Mouse (Mus musculus) cerebellum, adult 2 months (tissue): ENCODE measurements around the gene Anks1b. TPM values are rescaled to one million over a fixed set of nuclear protein-coding genes. Genes with fewer than 3 reads are reported as not detected.

Experiments used
- DNase-seq, 2 experiments: peaks; one replicate each; pipeline ENCODE4 v3.0.0; 2021
- H3K27ac ChIP-seq: fragments of 200-500 bp; 2 replicates; pipeline ENCODE4 v1.5.1; 2012; ENCODE audit warnings: low read length, control low read depth, inconsistent platforms; ENCODE audit not compliant: insufficient read depth
- H3K27me3 ChIP-seq: fragments of 200-500 bp; 2 replicates; pipeline ENCODE4 v1.6.1; 2012; ENCODE audit warnings: inconsistent platforms, mild to moderate bottlenecking, low read length, moderate library complexity; ENCODE audit not compliant: control insufficient read depth, insufficient read depth
- H3K4me1 ChIP-seq: fragments of 200-500 bp; 2 replicates; pipeline ENCODE4 v1.6.1; 2011; ENCODE audit warnings: low read length; ENCODE audit not compliant: control insufficient read depth, insufficient read depth
- H3K4me3 ChIP-seq: fragments of 200-500 bp; replicated peaks from 2 replicates; pipeline ENCODE3; 2011; ENCODE audit warnings: mild to moderate bottlenecking, low read depth, low read length, control low read depth; ENCODE audit not compliant: insufficient read depth
- CTCF ChIP-seq: fragments of 200-500 bp; IDR thresholded peaks from 2 replicates; pipeline ENCODE4 v1.5.1; 2011; ENCODE audit warnings: low read depth, mild to moderate bottlenecking, control low read depth, low read length, moderate library complexity, borderline replicate concordance; ENCODE audit not compliant: insufficient read depth
- POLR2A ChIP-seq: fragments of 200-500 bp; IDR thresholded peaks from 2 replicates; pipeline ENCODE4 v1.6.1; 2011; ENCODE audit warnings: low read length, control low read depth, borderline replicate concordance; ENCODE audit not compliant: insufficient read depth
- WGBS: fragments of 180-500 bp; shearing (Covaris S2); methylation state at CpG from one replicate; pipeline ENCODE4 v1.1.7; 2018; 5-methylcytosine and 5-hydroxymethylcytosine counted together
- polyA plus RNA-seq: library from polyadenylated mRNA; depleted of rRNA; stranded (reverse); fragments of >200 nt; gene quantifications from 2 replicates; pipeline ENCODE4 v1.2.3, GENCODE M21; 2012

Gene Anks1b
- polyA plus RNA-seq, 1 experiment = 162 TPM

DNA sequence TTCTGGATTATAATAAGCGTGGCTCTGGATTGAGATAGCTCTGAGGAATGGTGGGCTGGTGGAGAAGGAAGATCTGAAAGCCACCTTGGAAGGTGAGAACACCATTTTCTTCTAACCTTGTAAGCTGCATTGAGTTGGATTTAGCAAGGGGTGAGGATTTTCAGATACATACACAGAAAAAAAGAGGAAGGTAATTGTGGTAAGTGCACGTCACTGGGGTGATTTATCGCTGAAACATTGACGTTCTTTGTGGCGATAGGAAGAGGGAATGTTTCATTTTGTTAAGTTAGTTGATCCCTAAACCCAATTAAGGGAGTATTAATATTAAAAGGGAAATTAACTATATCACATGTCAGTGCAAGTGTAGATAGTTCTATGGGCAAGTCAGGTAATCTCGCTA, 336.7 kb downstream of the Anks1b start:
- no peaks in the 10 kb centered on the region for H3K27me3 ChIP-seq
- no peak overlapping the region for H3K27ac ChIP-seq
- WGBS = 97% methylated on average over 6 of the region's 6 CpGs
- TF ChIP-seq CTCF = no peak
- TF ChIP-seq POLR2A = no peak
- peaks cover 3% of the 10 kb centered on the region; the same call in 1 of the 2 replicates for H3K4me1 ChIP-seq
- DNase-seq = no peak
- no peak overlapping the region for H3K4me3 ChIP-seq

DNA sequence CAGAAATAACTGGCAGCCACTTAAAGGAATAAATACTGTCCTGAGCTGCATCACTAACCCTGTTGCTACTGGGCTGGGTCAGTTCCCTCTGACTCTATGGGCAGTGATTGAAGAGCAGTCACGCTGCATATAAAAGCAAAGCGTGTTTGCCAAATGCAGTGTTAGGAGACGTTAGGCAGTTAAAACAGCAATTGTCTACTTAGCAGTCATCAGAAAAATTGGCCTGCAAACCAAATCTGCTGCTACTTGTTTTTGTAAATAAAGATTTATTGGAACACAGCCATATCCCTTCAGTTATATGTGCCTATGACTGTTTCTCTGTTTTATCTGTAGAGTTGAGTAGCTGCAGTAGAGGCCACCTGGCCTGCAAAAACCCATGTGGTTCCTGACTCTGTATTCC, 347.2 kb downstream of the Anks1b start:
- Histone ChIP-seq H3K4me1 (peaks cover 5% of the 10 kb centered on the region; the same call in 1 of the 2 replicates), H3K27me3 (no peaks in the 10 kb centered on the region), H3K4me3 (no peak overlapping the region), H3K27ac (no peak overlapping the region)
- TF ChIP-seq CTCF = no peak
- TF ChIP-seq POLR2A = no peak
- peak in 1 of 2 experiments; percentile 10 for DNase-seq
- 54% methylated on average over 3 of the region's 3 CpGs for WGBS

DNA sequence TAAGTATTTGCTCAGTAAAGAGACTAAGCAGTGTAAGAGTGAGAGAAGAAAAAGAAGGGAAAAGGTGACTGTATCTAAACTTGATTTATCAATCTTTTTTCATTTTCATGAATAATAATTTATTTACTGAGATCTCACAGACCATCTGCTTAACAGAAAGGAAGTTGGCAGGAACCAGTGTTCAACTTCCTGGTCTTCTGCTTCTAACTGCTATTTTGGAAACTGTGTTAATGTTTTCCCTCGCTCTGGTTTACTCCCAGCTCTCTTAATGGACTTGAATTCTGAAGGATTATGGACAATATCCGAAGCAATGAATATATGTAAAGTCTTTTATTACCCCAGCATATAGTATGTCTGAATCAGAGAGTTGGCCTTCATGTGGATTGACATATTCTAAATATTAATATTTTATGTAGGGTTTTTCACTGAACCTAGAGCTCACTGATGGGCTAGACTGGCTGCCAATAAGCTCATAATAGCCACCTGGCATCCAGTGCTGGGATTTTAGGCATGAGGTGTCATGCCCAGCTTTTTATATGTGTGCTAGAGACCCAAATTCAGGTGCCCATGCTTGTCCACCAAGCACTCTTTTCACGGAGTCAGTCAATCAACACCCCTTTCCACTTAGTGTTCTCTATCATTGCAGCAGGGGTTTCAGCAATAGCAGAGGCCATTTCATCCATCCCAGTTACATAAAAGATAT, 349.6 kb downstream of the Anks1b start:
- 11% methylated on average over 3 of the region's 3 CpGs for WGBS
- TF ChIP-seq POLR2A = no peak
- no peak for TF ChIP-seq CTCF
- Histone ChIP-seq H3K27ac (peak overlapping the region; percentile 87), H3K4me3 (no peak overlapping the region), H3K27me3 (no peaks in the 10 kb centered on the region), H3K4me1 (peaks cover 5% of the 10 kb centered on the region; the same call in 1 of the 2 replicates)
- peak; percentile 63 to 84 for DNase-seq

DNA sequence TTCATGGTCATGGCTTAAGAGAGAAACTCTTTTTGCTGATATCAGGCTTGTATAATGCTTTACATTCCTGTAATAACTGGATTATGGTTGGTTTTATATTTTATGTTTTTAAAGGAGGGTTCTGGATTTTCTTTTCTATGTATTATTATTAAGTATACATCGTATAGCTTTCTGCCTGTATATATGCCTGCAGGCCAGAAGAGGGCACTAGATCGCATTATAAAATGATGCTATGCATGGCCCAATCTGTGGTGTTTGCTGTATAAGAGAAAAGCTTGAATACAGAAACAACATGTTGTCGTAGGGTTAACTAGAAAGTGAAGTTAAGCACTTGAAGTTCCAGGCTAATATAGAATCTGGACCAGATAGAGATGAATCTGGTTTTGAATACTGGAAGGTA, 362.0 kb downstream of the Anks1b start:
- Histone ChIP-seq H3K4me3 (no peak overlapping the region), H3K27ac (no peak overlapping the region), H3K4me1 (no peaks in the 10 kb centered on the region), H3K27me3 (no peaks in the 10 kb centered on the region)
- TF ChIP-seq CTCF (no peak), POLR2A (no peak)
- no peak for DNase-seq
- WGBS = 81% methylated on average over 3 of the region's 3 CpGs

DNA sequence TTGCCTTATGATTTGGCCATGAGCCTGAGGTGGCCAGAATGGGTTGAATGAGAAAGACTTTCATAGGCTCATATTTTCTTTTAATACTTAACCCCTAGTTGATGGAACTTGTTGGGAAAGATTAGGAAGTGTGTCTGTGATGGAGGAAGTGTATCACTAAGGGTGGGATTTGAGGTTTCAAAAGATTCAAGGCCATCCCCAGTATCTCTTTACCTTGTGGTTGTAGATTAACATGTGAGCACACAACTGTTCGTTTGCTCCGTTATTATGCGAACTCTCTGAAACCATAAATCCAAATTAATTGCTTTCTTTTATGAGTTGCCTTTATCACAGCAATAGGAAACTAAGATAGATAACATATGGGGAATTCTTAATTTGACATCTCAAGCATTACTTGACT, 364.0 kb downstream of the Anks1b start:
- no peak for DNase-seq
- Histone ChIP-seq H3K27ac (no peak overlapping the region), H3K4me1 (no peaks in the 10 kb centered on the region), H3K27me3 (no peaks in the 10 kb centered on the region), H3K4me3 (no peak overlapping the region)
- WGBS = 91% methylated on average over 3 of the region's 3 CpGs
- no peak for TF ChIP-seq POLR2A
- no peak for TF ChIP-seq CTCF

DNA sequence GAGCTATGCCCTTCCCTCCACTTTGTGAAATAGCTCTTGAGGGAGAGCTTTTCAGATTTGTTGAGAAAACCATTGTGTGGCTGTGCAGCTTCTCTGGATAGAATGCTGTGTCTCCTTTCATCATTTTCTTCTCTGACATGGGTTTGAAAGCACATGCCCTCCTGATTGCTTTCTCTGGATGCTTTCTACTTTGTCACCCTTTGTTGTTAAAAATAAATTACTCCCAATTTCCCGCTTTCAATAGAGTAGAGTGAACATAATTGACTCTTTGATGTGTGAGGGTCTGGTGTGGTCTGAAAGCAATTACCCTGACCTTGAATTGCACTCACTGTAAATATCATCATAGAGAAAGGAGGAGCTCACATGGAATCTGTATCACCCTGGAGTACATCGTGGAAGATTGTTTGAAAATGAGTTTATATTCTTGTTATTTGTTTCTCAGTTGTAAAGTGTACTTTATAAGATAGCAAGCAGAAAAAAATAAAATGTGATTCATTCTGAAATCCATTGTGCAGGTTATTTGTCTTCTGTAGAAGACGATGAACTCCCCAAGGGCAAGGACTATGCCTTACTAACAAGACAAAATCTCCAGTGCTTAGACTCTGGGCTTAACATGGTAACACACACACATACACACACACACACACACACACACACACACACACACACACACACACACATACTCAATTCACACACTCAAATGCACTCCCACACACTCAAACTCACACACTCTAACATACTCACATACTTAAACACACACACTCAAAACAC, 385.8 kb downstream of the Anks1b start:
- no peak for DNase-seq
- Histone ChIP-seq H3K27me3 (no peaks in the 10 kb centered on the region), H3K4me3 (no peak overlapping the region), H3K27ac (no peak overlapping the region), H3K4me1 (no peaks in the 10 kb centered on the region; the same call in 1 of the 2 replicates)
- WGBS = 74% methylated on average over 3 of the region's 3 CpGs
- TF ChIP-seq POLR2A (no peak), CTCF (no peak)

DNA sequence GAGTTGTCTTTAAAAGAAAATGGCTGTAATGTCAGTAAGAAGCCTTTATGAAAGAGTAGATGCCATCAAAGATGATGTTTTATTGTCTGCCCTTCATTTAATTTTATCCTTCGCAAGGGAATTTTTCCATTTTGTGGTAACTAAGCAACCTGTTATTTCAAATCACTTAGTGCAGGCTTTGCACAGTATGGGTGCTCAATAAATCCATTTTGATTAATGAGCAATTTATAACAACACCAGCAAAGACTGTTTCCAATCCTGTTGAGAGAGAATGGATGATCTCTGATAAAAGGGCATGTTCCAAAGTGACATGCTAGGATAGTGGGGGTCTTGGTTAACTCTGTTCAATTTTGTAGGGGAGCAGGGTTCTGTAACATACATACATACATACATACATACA, 398.0 kb downstream of the Anks1b start:
- H3K27me3 ChIP-seq = no peaks in the 10 kb centered on the region
- H3K4me3 ChIP-seq = no peak overlapping the region
- H3K27ac ChIP-seq = no peak overlapping the region
- no peaks in the 10 kb centered on the region for H3K4me1 ChIP-seq
- no peak for TF ChIP-seq POLR2A
- DNase-seq = no peak
- 65% methylated on average over 1 of the region's 1 CpGs for WGBS

DNA sequence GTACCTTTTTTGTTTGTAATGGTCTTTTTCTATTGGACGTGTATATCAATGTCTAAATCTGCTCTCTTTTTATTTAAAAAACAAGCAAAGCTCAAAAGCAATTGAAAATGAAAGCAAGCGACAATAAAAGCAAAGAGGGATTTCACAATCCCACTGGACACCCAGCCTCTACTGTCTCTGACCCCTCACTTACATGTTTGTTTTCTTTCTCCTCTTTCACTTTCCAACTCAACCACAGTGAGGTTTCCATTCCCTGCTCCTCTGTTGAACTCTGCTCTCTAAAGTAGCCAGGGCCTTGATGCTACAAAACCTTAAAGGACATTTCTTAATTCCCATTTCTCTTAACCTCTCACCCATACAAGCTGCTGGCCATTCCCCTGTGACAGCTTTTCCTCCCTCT, 400.0 kb downstream of the Anks1b start:
- TF ChIP-seq CTCF = no peak
- Histone ChIP-seq H3K4me1 (no peaks in the 10 kb centered on the region), H3K27me3 (no peaks in the 10 kb centered on the region), H3K4me3 (no peak overlapping the region), H3K27ac (no peak overlapping the region)
- WGBS = 92% methylated on average over 2 of the region's 2 CpGs
- DNase-seq = no peak
